Mouse (Mus musculus) heart, embryonic 11.5 days (tissue): Measurements from ENCODE around the gene Icmt. TPM values are rescaled to one million over a fixed set of nuclear protein-coding genes. Genes with fewer than 3 reads are reported as not detected.
A peak's percentile ranks its signal among the peaks of the same experiment; 100 is the strongest.

ENCODE experiments used
- ATAC-seq: fragments of 200-750 bp; cut with Nextera tagmentation; replicated peaks from 2 replicates; pipeline ENCODE4 v1.8.0; 2017; ENCODE audit warnings: moderate library complexity; ENCODE audit not compliant: insufficient number of reproducible peaks, low FRiP score, low TSS enrichment
- H3K27ac ChIP-seq: fragments of 300-500 bp; sonication (generic); 2 replicates; pipeline ENCODE4 v1.5.1; 2014; ENCODE audit warnings: mild to moderate bottlenecking, low read depth, low read length
- H3K27me3 ChIP-seq: fragments of 300-500 bp; sonication (generic); 2 replicates; pipeline ENCODE4 v1.6.1; 2014; ENCODE audit warnings: mild to moderate bottlenecking, low read length, mixed read lengths; ENCODE audit not compliant: control insufficient read depth, insufficient read depth
- H3K36me3 ChIP-seq: fragments of 300-500 bp; sonication (generic); 2 replicates; pipeline ENCODE4 v1.6.1; 2014; ENCODE audit warnings: mild to moderate bottlenecking, low read length, moderate library complexity, mixed read lengths; ENCODE audit not compliant: control insufficient read depth, insufficient read depth
- H3K4me1 ChIP-seq: fragments of 300-500 bp; sonication (generic); 2 replicates; pipeline ENCODE4 v1.6.1; 2014; ENCODE audit warnings: low read length; ENCODE audit not compliant: control insufficient read depth, insufficient read depth
- H3K4me2 ChIP-seq: fragments of 300-500 bp; sonication (generic); 2 replicates; pipeline ENCODE4 v1.6.1; 2014; ENCODE audit warnings: mild to moderate bottlenecking, moderate library complexity
- H3K4me3 ChIP-seq: fragments of 300-500 bp; sonication (generic); 2 replicates; pipeline ENCODE4 v1.5.1; 2014; ENCODE audit warnings: low read depth, low read length
- H3K9ac ChIP-seq: fragments of 300-500 bp; sonication (generic); 2 replicates; pipeline ENCODE4 v1.6.1; 2014; ENCODE audit warnings: mild to moderate bottlenecking, low read depth, low read length, moderate library complexity
- H3K9me3 ChIP-seq: fragments of 300-500 bp; sonication (generic); replicated peaks from 2 replicates; pipeline ENCODE4 v1.6.1; 2016; ENCODE audit warnings: low read length; ENCODE audit not compliant: control insufficient read depth
- WGBS: fragments of 180-500 bp; shearing (Covaris S2); extraction: QIAGEN DNeasy Blood & Tissue Kit; methylation state at CpG from one replicate; pipeline ENCODE4 v1.1.7; 2014; ENCODE audit not compliant: insufficient replicate concordance; 5-methylcytosine and 5-hydroxymethylcytosine counted together
- polyA plus RNA-seq: library from polyadenylated mRNA; unstranded; fragments of >200 nt; fragmentation: Nextera tagmentation; extraction: Ambion mirVana; gene quantifications from 2 replicates; pipeline ENCODE4 v1.2.1, GENCODE M21; 2014

The Icmt gene
- polyA plus RNA-seq, 1 experiment from 2014 or later: 15.9 TPM

DNA sequence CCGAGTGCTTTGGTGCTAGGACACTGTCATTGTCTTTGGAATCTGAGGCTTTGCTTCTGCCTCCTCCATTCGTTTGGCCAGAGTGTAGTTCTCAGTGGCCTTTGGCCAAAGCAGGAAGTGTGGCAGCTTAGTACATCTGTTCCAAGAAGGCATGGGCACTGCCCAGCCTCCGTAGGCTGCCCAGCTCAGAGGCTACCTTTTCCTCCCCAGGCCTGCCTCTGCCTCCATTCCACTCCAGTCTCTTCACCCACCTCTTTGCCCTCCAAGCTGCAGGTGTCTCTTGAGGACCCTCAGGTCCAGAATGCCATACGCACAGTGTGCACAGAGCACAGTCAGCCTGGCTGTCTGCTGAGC lies 32.9 kb upstream of the Icmt start:
- Histone ChIP-seq H3K27me3 (no peaks in the 10 kb centered on the region), H3K4me1 (peaks cover 47% of the 10 kb centered on the region), H3K4me3 (no peak overlapping the region), H3K36me3 (no peaks in the 10 kb centered on the region; the same call in none of the 2 replicates), H3K4me2 (peak overlapping the region; percentile 36; the same call in 1 of the 2 replicates), H3K9me3 (no peaks in the 10 kb centered on the region), H3K27ac (peak overlapping the region; percentile 88), H3K9ac (peak overlapping the region; percentile 1; the same call in 1 of the 2 replicates)
- no peak for ATAC-seq
- WGBS: 56% methylated on average over 4 of the region's 4 CpGs

DNA sequence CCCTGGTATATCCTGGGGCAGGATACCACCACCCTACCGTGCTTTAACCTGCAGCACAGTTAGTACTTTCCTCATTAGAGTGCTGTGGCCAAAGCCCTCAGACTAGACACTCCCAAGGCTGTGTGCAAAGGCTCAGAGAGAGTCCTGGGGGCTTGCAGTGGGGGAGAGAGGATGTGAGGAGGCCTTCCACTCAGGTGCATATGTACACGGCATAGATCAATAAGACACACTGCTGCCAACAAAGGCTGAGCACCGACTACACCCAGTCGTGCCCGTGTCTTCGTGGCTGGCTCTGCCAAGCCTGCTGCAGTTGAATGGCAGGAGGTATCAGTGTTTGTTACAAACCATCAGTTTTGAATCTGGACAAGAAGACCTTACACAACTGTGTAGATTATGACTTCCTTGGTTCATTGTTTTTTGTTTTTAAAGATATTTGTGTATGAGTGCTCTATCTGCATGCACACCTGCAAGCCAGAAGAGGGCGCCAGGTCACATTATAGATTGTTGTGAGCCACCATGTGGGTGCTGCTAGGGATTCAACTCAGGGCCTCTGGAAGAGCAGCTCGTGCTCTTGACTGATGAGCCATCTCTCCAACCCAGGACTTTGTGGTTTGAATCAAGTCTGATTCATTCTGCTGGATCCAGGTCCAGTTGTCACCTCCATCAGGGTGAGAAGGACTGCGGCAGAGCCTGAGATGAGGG lies 32.0 kb upstream of the Icmt start:
- Histone ChIP-seq H3K9ac (no peak overlapping the region), H3K36me3 (no peaks in the 10 kb centered on the region; the same call in none of the 2 replicates), H3K4me1 (peaks cover 49% of the 10 kb centered on the region), H3K4me3 (no peak overlapping the region), H3K4me2 (no peak overlapping the region), H3K27ac (peak overlapping the region; percentile 88; the same call in 1 of the 2 replicates), H3K27me3 (no peaks in the 10 kb centered on the region), H3K9me3 (no peaks in the 10 kb centered on the region)
- no peak for ATAC-seq
- WGBS: 86% methylated on average over 9 of the region's 9 CpGs

DNA sequence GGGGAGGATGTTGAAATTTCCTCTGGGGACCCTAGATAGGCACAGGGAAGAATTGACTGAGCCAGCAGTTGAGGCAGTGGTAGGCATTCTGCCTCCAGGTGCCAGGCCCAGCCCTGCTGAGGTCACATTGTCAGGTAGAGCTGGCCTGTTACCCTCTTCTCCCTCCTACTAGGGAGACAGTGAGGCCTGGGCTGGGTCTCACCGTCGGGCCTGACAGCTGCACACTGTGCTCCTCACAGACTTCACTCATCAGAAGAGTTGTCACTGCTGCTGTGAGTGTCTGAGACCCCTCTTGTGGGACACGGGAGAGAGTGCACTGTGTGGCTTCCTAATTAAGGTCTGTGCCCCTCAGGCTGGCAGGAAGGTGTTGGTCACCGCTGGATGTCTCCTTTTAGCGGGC lies 31.2 kb upstream of the Icmt start:
- Histone ChIP-seq H3K4me3 (no peak overlapping the region), H3K27ac (peak overlapping the region; percentile 10; the same call in 1 of the 2 replicates), H3K4me1 (peaks cover 47% of the 10 kb centered on the region), H3K27me3 (no peaks in the 10 kb centered on the region), H3K9me3 (no peaks in the 10 kb centered on the region), H3K9ac (no peak overlapping the region), H3K4me2 (no peak overlapping the region), H3K36me3 (no peaks in the 10 kb centered on the region; the same call in none of the 2 replicates)
- ATAC-seq: no peak
- WGBS: 66% methylated on average over 5 of the region's 5 CpGs

DNA sequence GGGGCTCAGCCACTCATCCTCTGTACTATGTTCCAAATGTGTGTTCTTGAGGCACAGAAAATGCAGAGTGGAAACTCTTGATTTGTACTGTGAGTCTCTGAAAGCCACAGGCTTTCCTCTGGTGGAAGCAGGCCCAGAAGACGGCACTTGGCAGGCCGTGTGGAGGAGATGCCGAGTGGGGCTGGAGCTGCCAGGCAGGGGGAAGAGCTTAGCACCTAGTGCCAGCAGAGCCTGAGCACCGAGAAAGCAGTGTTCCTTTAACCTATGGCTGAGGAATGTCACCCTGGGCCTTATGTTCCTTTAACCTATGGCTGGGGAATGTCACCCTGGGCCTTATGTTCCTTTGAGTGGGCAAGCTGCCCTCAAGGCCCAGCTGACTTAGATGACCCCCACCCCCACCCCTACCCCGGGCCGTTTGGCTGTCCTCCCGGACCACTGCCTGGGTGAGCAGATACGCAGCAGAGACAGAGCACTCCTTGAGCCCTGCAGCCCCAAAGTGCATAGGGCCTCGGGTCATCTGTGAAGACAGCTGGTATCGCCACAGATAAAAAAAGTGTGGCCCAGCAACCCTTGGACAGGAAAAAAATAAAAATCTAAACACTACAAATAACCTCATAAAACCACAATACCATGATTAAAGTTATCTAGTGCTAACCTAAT lies 30.7 kb upstream of the Icmt start:
- Histone ChIP-seq H3K27ac (no peak overlapping the region), H3K4me2 (no peak overlapping the region), H3K4me3 (no peak overlapping the region), H3K9me3 (no peaks in the 10 kb centered on the region), H3K4me1 (peaks cover 41% of the 10 kb centered on the region), H3K9ac (no peak overlapping the region), H3K27me3 (no peaks in the 10 kb centered on the region), H3K36me3 (no peaks in the 10 kb centered on the region; the same call in 1 of the 2 replicates)
- ATAC-seq: no peak
- 39% methylated on average over 10 of the region's 10 CpGs for WGBS

DNA sequence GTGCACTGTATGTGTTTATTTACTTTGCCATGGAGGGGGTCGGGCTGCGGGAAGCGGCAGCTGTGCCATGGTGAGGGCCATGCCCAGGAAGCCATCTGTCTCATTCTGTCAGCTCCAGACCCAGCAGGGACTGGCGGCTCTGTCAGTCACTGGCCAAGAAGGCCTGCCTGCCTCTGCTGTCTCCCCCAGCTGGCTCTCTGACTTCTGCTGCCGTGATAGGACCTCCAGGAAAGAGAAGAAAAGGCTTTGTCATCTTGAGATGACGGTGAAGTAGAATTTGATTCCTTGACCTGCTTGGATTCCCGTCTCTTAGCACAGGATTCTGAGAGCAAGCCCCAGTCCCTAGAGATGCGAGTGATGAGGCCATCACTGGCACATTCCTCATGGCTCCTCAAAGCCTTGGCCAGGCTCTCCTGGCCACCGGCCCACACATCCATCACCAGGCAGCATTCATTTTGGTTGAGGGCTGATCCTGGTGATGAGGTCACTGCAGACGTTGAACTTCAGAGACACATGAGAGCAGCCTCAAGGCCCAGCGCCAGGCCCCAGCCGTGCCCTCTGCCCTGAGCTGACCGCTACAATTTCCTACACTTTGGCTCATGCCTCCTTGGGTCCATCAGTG lies 29.2 kb upstream of the Icmt start:
- H3K27me3 ChIP-seq: no peaks in the 10 kb centered on the region
- H3K36me3 ChIP-seq: no peaks in the 10 kb centered on the region; the same call in 1 of the 2 replicates
- no peak overlapping the region for H3K9ac ChIP-seq
- H3K4me1 ChIP-seq: peaks cover 39% of the 10 kb centered on the region
- no peak overlapping the region for H3K4me3 ChIP-seq
- 70% methylated on average over 13 of the region's 13 CpGs for WGBS
- H3K4me2 ChIP-seq: no peak overlapping the region
- no peak for ATAC-seq
- no peaks in the 10 kb centered on the region for H3K9me3 ChIP-seq
- no peak overlapping the region for H3K27ac ChIP-seq

DNA sequence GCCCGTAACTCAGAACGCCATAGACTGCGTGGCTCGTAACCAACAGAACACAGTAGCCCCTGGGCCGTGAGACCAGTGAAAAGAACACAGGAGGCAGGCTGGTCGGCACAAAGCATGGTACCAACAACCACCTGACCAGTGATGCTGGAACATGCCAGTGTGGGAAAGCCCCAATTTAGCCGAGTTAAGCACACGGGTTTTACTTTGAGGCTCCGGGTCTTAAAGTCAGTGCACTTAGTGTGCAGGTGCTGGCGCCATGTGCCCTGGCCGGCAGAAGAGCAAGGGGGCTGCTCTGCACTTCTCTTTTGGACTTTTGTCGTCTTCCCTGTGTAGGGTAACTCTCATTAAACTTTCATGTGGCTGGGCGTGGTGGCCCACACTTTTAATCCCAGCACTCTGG lies 27.1 kb upstream of the Icmt start:
- Histone ChIP-seq H3K4me1 (peaks cover 34% of the 10 kb centered on the region), H3K27ac (no peak overlapping the region)
- WGBS: 84% methylated on average over 13 of the region's 13 CpGs

DNA sequence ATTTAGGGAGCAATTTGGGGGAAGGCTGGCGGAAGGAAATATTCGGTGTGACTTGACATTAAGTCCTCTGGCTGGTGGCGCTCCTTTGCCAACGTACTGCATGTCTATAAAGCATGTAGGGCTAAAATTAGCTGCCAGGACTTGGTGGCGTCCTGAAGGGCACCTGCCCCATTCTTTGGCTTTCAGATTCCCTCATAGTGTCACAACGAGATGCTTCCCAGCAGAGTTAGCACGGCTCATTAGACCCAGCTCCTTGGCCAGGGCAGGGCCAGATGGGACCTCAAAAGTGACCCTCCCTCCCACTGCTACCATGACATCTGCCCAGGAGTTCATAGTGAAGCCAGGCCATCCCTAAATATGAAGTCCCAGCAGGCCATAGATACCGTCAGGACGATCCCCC lies 26.4 kb upstream of the Icmt start:
- Histone ChIP-seq H3K4me3 (no peak overlapping the region), H3K4me2 (no peak overlapping the region), H3K36me3 (no peaks in the 10 kb centered on the region), H3K9ac (no peak overlapping the region), H3K27me3 (peaks cover 6% of the 10 kb centered on the region), H3K4me1 (peaks cover 40% of the 10 kb centered on the region), H3K27ac (no peak overlapping the region), H3K9me3 (no peaks in the 10 kb centered on the region)
- no peak for ATAC-seq
- WGBS: 74% methylated on average over 9 of the region's 9 CpGs

More for the DNA sequence above, 27.1 kb upstream of the Icmt start:
- no peak overlapping the region for H3K4me3 ChIP-seq
- no peaks in the 10 kb centered on the region; the same call in 1 of the 2 replicates for H3K27me3 ChIP-seq
- no peak overlapping the region for H3K9ac ChIP-seq
- no peaks in the 10 kb centered on the region; the same call in 1 of the 2 replicates for H3K36me3 ChIP-seq
- no peak for ATAC-seq
- no peaks in the 10 kb centered on the region for H3K9me3 ChIP-seq
- H3K4me2 ChIP-seq: no peak overlapping the region

DNA sequence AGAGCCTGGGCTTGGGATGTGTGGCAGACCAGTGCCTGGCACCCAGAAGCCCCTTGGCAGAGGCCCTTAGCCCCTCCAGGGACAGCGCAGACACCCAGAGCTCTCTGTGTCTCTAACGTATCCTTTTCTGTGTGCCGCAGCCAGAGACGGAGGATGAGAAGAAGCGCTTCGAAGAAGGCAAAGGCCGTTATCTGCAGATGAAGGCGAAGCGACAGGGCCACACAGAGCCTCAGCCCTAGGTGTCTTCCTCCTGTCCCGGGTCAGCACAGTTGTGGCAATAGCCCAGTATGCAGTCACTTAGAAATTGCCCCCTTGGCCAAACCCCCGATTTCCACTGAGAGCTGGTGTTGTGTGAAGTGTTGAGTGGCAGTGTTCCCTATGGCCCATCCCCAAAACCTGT lies 25.7 kb upstream of the Icmt start:
- no peak for ATAC-seq
- H3K4me3 ChIP-seq: no peak overlapping the region
- no peaks in the 10 kb centered on the region for H3K9me3 ChIP-seq
- peaks cover 39% of the 10 kb centered on the region for H3K4me1 ChIP-seq
- 88% methylated on average over 11 of the region's 11 CpGs for WGBS
- no peak overlapping the region for H3K27ac ChIP-seq
- peaks cover 10% of the 10 kb centered on the region for H3K27me3 ChIP-seq
- H3K9ac ChIP-seq: no peak overlapping the region
- H3K36me3 ChIP-seq: no peaks in the 10 kb centered on the region
- H3K4me2 ChIP-seq: no peak overlapping the region
